Mouse (Mus musculus) embryonic fibroblast, embryonic 13.5 days (primary cell): ENCODE measurements at regions not wholly inside any gene's neighbourhood (a gene's known extent, or its start where the extent isn't known, plus 50 kb on each side); places are given as distances from the start of the nearest gene placed in this dataset.

ENCODE experiments used
- CTCF ChIP-seq: IDR thresholded peaks from 2 replicates; pipeline ENCODE4 v1.5.1; 2011; ENCODE audit warnings: mild to moderate bottlenecking, control low read depth, low read length, moderate library complexity, borderline replicate concordance; ENCODE audit not compliant: insufficient read depth
- POLR2A ChIP-seq: IDR thresholded peaks from 2 replicates; pipeline ENCODE4 v1.6.1; 2011; ENCODE audit warnings: low read depth, mild to moderate bottlenecking, control low read depth, low read length, moderate library complexity

- no peak for TF ChIP-seq CTCF
- TF ChIP-seq POLR2A, result no peak
These were observed 110.6 kb upstream of the Aldh1b1 start for GRCm38 (mm10) chr4:45688233-45688632.
